Mouse (Mus musculus) erythroblast, embryonic 14.5 days (primary cell): ENCODE data around the gene Kdr. TPM values are rescaled to one million over a fixed set of nuclear protein-coding genes. Genes with fewer than 3 reads are reported as not detected.

Source experiments
- H3K27me3 ChIP-seq: 2 replicates; pipeline ENCODE4 v1.6.1; 2012; ENCODE audit warnings: inconsistent platforms; ENCODE audit not compliant: control insufficient read depth
- H3K36me3 ChIP-seq: 2 replicates; pipeline ENCODE4 v1.6.1; 2012; ENCODE audit warnings: mild to moderate bottlenecking, inconsistent platforms; ENCODE audit not compliant: control insufficient read depth
- H3K4me1 ChIP-seq: 2 replicates; pipeline ENCODE4 v1.6.1; 2012; ENCODE audit warnings: inconsistent platforms; ENCODE audit not compliant: control insufficient read depth
- H3K4me3 ChIP-seq: replicated peaks from 2 replicates; pipeline ENCODE3; 2012; ENCODE audit warnings: moderate library complexity, mild to moderate bottlenecking, inconsistent platforms
- H3K9me3 ChIP-seq: 2 replicates; pipeline ENCODE4 v1.6.1; 2012; ENCODE audit warnings: low read length, inconsistent platforms, mixed read lengths; ENCODE audit not compliant: control insufficient read depth
- GATA1 ChIP-seq: IDR thresholded peaks from 2 replicates; pipeline ENCODE4 v1.6.1; 2012; ENCODE audit warnings: low read length, inconsistent platforms, mixed read lengths
- TAL1 ChIP-seq: IDR thresholded peaks from 3 replicates; pipeline ENCODE4 v1.6.1; 2012; ENCODE audit warnings: low read length, inconsistent platforms, mixed read lengths
- polyA plus RNA-seq: library from polyadenylated mRNA; stranded (reverse); fragments of >175 nt; gene quantifications from 2 replicates; pipeline ENCODE4 v1.2.3, GENCODE M21; 2012

The Kdr gene
- polyA plus RNA-seq, 1 experiment, result 0.02 TPM

GRCm38 (mm10) chr5:75962558-75962957 is 15.7 kb downstream of the Kdr start:
- Histone ChIP-seq H3K27me3 (peaks cover 16% of the 10 kb centered on the region), H3K4me1 (peaks cover 36% of the 10 kb centered on the region), H3K9me3 (no peaks in the 10 kb centered on the region), H3K4me3 (peak overlapping the region; percentile 45), H3K36me3 (no peaks in the 10 kb centered on the region)
- TF ChIP-seq TAL1 (no peak), GATA1 (no peak)

- H3K27me3 ChIP-seq, result peaks cover 16% of the 10 kb centered on the region
- no peaks in the 10 kb centered on the region for H3K36me3 ChIP-seq
- TF ChIP-seq TAL1 (peak; percentile 61; the same call in 2 of the 3 replicates), GATA1 (peak; percentile 67)
- no peaks in the 10 kb centered on the region for H3K9me3 ChIP-seq
- H3K4me3 ChIP-seq, result peak overlapping the region; percentile 45
- peaks cover 36% of the 10 kb centered on the region for H3K4me1 ChIP-seq
Measured at GRCm38 (mm10) chr5:75961741-75962469, 16.4 kb downstream of the Kdr start.

GRCm38 (mm10) chr5:75959809-75960208 is 18.4 kb downstream of the Kdr start:
- TF ChIP-seq GATA1 (no peak), TAL1 (no peak)
- no peaks in the 10 kb centered on the region for H3K9me3 ChIP-seq
- no peaks in the 10 kb centered on the region for H3K36me3 ChIP-seq
- no peak overlapping the region for H3K4me3 ChIP-seq
- peaks cover 36% of the 10 kb centered on the region for H3K4me1 ChIP-seq
- peaks cover 16% of the 10 kb centered on the region for H3K27me3 ChIP-seq

- no peak for TF ChIP-seq GATA1
- no peak for TF ChIP-seq TAL1
- Histone ChIP-seq H3K36me3 (no peaks in the 10 kb centered on the region), H3K9me3 (no peaks in the 10 kb centered on the region), H3K27me3 (peaks cover 2% of the 10 kb centered on the region; the same call in 1 of the 2 replicates), H3K4me3 (no peak overlapping the region), H3K4me1 (peaks cover 15% of the 10 kb centered on the region)
Measured at GRCm38 (mm10) chr5:75956526-75956925, 21.7 kb downstream of the Kdr start.

- H3K4me3 ChIP-seq, result no peak overlapping the region
- peaks cover 14% of the 10 kb centered on the region for H3K4me1 ChIP-seq
- TF ChIP-seq TAL1 (no peak), GATA1 (no peak)
- H3K36me3 ChIP-seq, result no peaks in the 10 kb centered on the region
- peaks cover 2% of the 10 kb centered on the region; the same call in 1 of the 2 replicates for H3K27me3 ChIP-seq
- no peaks in the 10 kb centered on the region for H3K9me3 ChIP-seq
Measured at GRCm38 (mm10) chr5:75955876-75956275, 22.4 kb downstream of the Kdr start.

GRCm38 (mm10) chr5:75954778-75955330 is 23.4 kb downstream of the Kdr start:
- no peaks in the 10 kb centered on the region for H3K36me3 ChIP-seq

GRCm38 (mm10) chr5:75954218-75954617 is 24.0 kb downstream of the Kdr start:
- H3K9me3 ChIP-seq, result no peaks in the 10 kb centered on the region
- H3K4me1 ChIP-seq, result peaks cover 1% of the 10 kb centered on the region
- H3K36me3 ChIP-seq, result no peaks in the 10 kb centered on the region
- H3K27me3 ChIP-seq, result peaks cover 1% of the 10 kb centered on the region; the same call in 1 of the 2 replicates
- no peak for TF ChIP-seq GATA1
- no peak for TF ChIP-seq TAL1
- no peak overlapping the region for H3K4me3 ChIP-seq

More at GRCm38 (mm10) chr5:75954778-75955330, 23.4 kb downstream of the Kdr start:
- Histone ChIP-seq H3K27me3 (peaks cover 2% of the 10 kb centered on the region; the same call in 1 of the 2 replicates), H3K4me1 (peaks cover 4% of the 10 kb centered on the region), H3K9me3 (no peaks in the 10 kb centered on the region), H3K4me3 (no peak overlapping the region)
- TF ChIP-seq GATA1 (no peak), TAL1 (no peak)

GRCm38 (mm10) chr5:75952131-75952795 is 26.0 kb downstream of the Kdr start:
- Histone ChIP-seq H3K4me1 (no peaks in the 10 kb centered on the region), H3K27me3 (no peaks in the 10 kb centered on the region), H3K36me3 (no peaks in the 10 kb centered on the region), H3K4me3 (no peak overlapping the region), H3K9me3 (no peaks in the 10 kb centered on the region)
- TF ChIP-seq TAL1 (no peak), GATA1 (no peak)

GRCm38 (mm10) chr5:75950866-75951265 is 27.4 kb downstream of the Kdr start:
- Histone ChIP-seq H3K4me3 (no peak overlapping the region), H3K27me3 (no peaks in the 10 kb centered on the region), H3K36me3 (no peaks in the 10 kb centered on the region), H3K9me3 (no peaks in the 10 kb centered on the region), H3K4me1 (no peaks in the 10 kb centered on the region)
- no peak for TF ChIP-seq TAL1
- TF ChIP-seq GATA1, result no peak
